ENCODE assay signal across 9 mouse cellular contexts in the genomic region with DNA sequence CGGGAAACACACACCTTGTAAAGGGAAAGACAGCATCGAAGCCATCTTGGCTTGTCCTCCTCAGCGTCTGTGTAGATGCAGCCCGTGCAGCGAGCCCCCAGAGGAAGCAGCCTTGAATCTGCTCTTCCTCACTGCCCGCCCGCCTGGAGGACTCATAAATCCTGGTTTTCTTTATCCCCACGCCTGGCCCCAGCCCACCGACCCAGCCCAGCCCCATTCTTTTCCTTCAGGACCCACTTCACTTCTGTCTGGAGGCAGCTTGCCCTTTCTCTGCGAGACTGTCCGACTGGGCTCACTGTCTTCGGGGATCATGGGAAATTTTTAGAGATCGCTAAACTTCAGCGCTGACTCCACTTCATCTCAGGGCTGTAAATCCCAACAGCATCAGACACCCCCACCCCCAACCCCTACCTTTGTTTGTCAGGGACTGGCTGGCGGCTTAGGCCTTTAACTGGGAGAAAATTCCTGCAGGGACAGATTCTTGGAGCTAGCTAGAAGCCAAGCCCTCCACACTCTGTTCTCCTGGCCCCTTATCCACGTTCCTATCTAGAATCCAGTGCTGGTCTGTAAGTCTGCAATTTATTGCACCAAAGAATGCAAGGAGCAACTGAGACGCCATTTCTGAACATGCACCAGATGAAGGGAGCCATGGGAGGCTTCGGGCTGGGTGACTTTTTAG. TPM values are rescaled to one million over a fixed set of nuclear protein-coding genes. Genes with fewer than 3 reads are reported as not detected.
A peak's percentile ranks its signal among the peaks of the same experiment; 100 is the strongest.
DNase-seq lines count a peak whose midpoint lies in the region; ATAC-seq and TF ChIP-seq lines count a peak whose summit lies in the region.
"Had no signal": no experiment of that assay in that cellular context is flagged by ENCODE, and none has a peak within 500 bp of the region (broad histone marks: within the 10 kb centered on the region; RNA-seq: fewer than 3 reads in every experiment).

No protein-coding gene starts in this region.

- 33% methylated on average over 18 of the region's 18 CpGs for WGBS in embryonic facial prominence, embryonic 12.5 days
- WGBS in intestine, embryonic 14.5 days = 9% methylated on average over 18 of the region's 18 CpGs
- 7% methylated on average over 18 of the region's 18 CpGs for WGBS in neural tube, embryonic 14.5 days
- 93% methylated on average over 18 of the region's 18 CpGs for WGBS in thymus, adult 2 months

- no peak overlapping the region for H3K4me3 ChIP-seq in embryonic facial prominence, embryonic 12.5 days
- H3K4me3 ChIP-seq in intestine, embryonic 14.5 days (ENCODE audit: low read depth, low read length) = peak overlapping the region; percentile 11; the same call in 1 of the 2 replicates
- no peak overlapping the region for H3K4me3 ChIP-seq in neural tube, embryonic 14.5 days (ENCODE audit: low read depth, low read length)
- H3K4me3 ChIP-seq in thymus, adult 2 months (ENCODE audit: control insufficient read depth, insufficient read depth, low read length) = no peak overlapping the region

- TF ChIP-seq CTCF in thymus, adult 2 months (IDR thresholded peaks at IDR 0.05; ENCODE audit: borderline replicate concordance, control insufficient read depth, extremely low read depth, insufficient read depth, low read length, poor library complexity) = no peak

- H3K27ac ChIP-seq in embryonic facial prominence, embryonic 12.5 days = peak overlapping the region; percentile 24
- H3K27ac ChIP-seq in intestine, embryonic 14.5 days (ENCODE audit: low read depth) = peak overlapping the region; percentile 83
- H3K27ac ChIP-seq in neural tube, embryonic 14.5 days (ENCODE audit: low read depth, low read length) = peak overlapping the region; percentile 34
- no peak overlapping the region for H3K27ac ChIP-seq in thymus, adult 2 months (ENCODE audit: control insufficient read depth, insufficient read depth, low read length)

- no peaks in the 10 kb centered on the region for H3K27me3 ChIP-seq in embryonic facial prominence, embryonic 12.5 days
- H3K27me3 ChIP-seq in intestine, embryonic 14.5 days (replicated peaks; ENCODE audit: control insufficient read depth, insufficient read depth, low read length) = no peaks in the 10 kb centered on the region
- no peaks in the 10 kb centered on the region for H3K27me3 ChIP-seq in neural tube, embryonic 14.5 days (ENCODE audit: control insufficient read depth, insufficient read depth, low read length)
- H3K27me3 ChIP-seq in thymus, adult 2 months (ENCODE audit: control insufficient read depth, insufficient read depth, low read length) = no peaks in the 10 kb centered on the region

- no peak for TF ChIP-seq POLR2A in thymus, adult 2 months (IDR thresholded peaks at IDR 0.05; ENCODE audit: control insufficient read depth, extremely low read depth, insufficient read depth, low read length, poor library complexity)

- peak overlapping the region; percentile 5; the same call in 1 of the 2 replicates for H3K9ac ChIP-seq in embryonic facial prominence, embryonic 12.5 days
- H3K9ac ChIP-seq in intestine, embryonic 14.5 days (ENCODE audit: low read length) = no peak overlapping the region
- H3K9ac ChIP-seq in neural tube, embryonic 14.5 days (replicated peaks; ENCODE audit: low read depth, low read length) = no peak overlapping the region

- H3K4me2 ChIP-seq in embryonic facial prominence, embryonic 12.5 days (replicated peaks) = peak overlapping the region; percentile 19
- H3K4me2 ChIP-seq in intestine, embryonic 14.5 days (ENCODE audit: low read length) = peak overlapping the region; percentile 39
- peak overlapping the region; percentile 37 for H3K4me2 ChIP-seq in neural tube, embryonic 14.5 days (ENCODE audit: low read depth, low read length)

- peaks cover 26% of the 10 kb centered on the region for H3K4me1 ChIP-seq in embryonic facial prominence, embryonic 12.5 days
- H3K4me1 ChIP-seq in intestine, embryonic 14.5 days (replicated peaks; ENCODE audit: control insufficient read depth, insufficient read depth, low read length) = peaks cover 56% of the 10 kb centered on the region
- H3K4me1 ChIP-seq in neural tube, embryonic 14.5 days (ENCODE audit: control insufficient read depth, insufficient read depth, low read length) = peaks cover 9% of the 10 kb centered on the region; the same call in 1 of the 2 replicates
- H3K4me1 ChIP-seq in thymus, adult 2 months (replicated peaks; ENCODE audit: control insufficient read depth, insufficient read depth, low read length) = no peaks in the 10 kb centered on the region

- no peaks in the 10 kb centered on the region for H3K9me3 ChIP-seq in embryonic facial prominence, embryonic 12.5 days
- peaks cover 7% of the 10 kb centered on the region for H3K9me3 ChIP-seq in intestine, embryonic 14.5 days (ENCODE audit: control insufficient read depth, low read length)
- H3K9me3 ChIP-seq in neural tube, embryonic 14.5 days (ENCODE audit: control insufficient read depth, low read length) = no peaks in the 10 kb centered on the region

- ATAC-seq in embryonic facial prominence, embryonic 12.5 days (ENCODE audit: insufficient number of reproducible peaks, insufficient read depth, low FRiP score, low TSS enrichment) = 0 out of 2 replicates have a peak, but pooled peaks have one; percentile 35
- peak; percentile 16; the same call in 1 of the 2 replicates for ATAC-seq in intestine, embryonic 14.5 days (replicated peaks; ENCODE audit: low FRiP score, low TSS enrichment, low read depth)
- ATAC-seq in neural tube, embryonic 14.5 days (ENCODE audit: low read depth) = peak; percentile 76

- H3K36me3 ChIP-seq in embryonic facial prominence, embryonic 12.5 days = no peaks in the 10 kb centered on the region
- no peaks in the 10 kb centered on the region for H3K36me3 ChIP-seq in intestine, embryonic 14.5 days (ENCODE audit: control insufficient read depth, insufficient read depth, low read length)
- H3K36me3 ChIP-seq in neural tube, embryonic 14.5 days (ENCODE audit: control insufficient read depth, insufficient read depth, low read length) = no peaks in the 10 kb centered on the region
- no peaks in the 10 kb centered on the region for H3K36me3 ChIP-seq in thymus, adult 2 months (ENCODE audit: control insufficient read depth, insufficient read depth, low read length)

- peak; percentile 54 for DNase-seq in kidney, postnatal 10 days
- no peak for DNase-seq in kidney, adult 18-20 months
- peak; percentile 77 for DNase-seq in intestine, embryonic 14.5 days (ENCODE audit: low spot score)
- no peak for DNase-seq in spleen, postnatal 10 days (ENCODE audit: low spot score in 2 of 2)
- DNase-seq in adrenal gland, postnatal 25 days = no peak
- DNase-seq in thymus, adult 2 months = no peak
- DNase-seq: kidney, postnatal 36 days had no signal

RNA-seq across cellular contexts. Expression of a gene that starts 57.0 kb away (rescaled TPM):
- 20.5 and 22.9 TPM in 2 replicates for polyA plus RNA-seq in embryonic facial prominence, embryonic 12.5 days (2016; fragmentation: Nextera tagmentation; extraction: Ambion mirVana)
- 37.5 and 37.7 TPM in 2 replicates for polyA plus RNA-seq in intestine, embryonic 14.5 days (2014; fragmentation: Nextera tagmentation; extraction: Ambion mirVana)
- polyA plus RNA-seq in neural tube, embryonic 14.5 days (2014; fragmentation: Nextera tagmentation; extraction: Ambion mirVana) = 8.4 and 9.9 TPM in 2 replicates
- 15.9 and 17.1 TPM in 2 replicates for total RNA-seq in adrenal gland, postnatal 25 days (2021)
- polyA plus RNA-seq in thymus, adult 2 months (2012; rRNA removed) = 12.7 and 13.0 TPM in 2 replicates

Comparison
In these comparisons a context has a peak if more than half of its experiments do, and no peak if none do; other contexts are left out.
1. DNase-seq: peak in kidney, postnatal 10 days (single experiment) and intestine, embryonic 14.5 days (single experiment); none in kidney, adult 18-20 months (single experiment), spleen, postnatal 10 days (0 of 2), adrenal gland, postnatal 25 days (single experiment) and thymus, adult 2 months (single experiment).
2. ATAC-seq: peak in every context shown above with its lines; median percentile 76 in neural tube, embryonic 14.5 days; 35 in embryonic facial prominence, embryonic 12.5 days; 16 in intestine, embryonic 14.5 days.
3. Peak in every context shown above with its lines, with median percentiles within 50 percentile points of each other: H3K4me2 ChIP-seq.